Comparison of ENCODE assay signal across 12 mouse cellular contexts in the genomic region with DNA sequence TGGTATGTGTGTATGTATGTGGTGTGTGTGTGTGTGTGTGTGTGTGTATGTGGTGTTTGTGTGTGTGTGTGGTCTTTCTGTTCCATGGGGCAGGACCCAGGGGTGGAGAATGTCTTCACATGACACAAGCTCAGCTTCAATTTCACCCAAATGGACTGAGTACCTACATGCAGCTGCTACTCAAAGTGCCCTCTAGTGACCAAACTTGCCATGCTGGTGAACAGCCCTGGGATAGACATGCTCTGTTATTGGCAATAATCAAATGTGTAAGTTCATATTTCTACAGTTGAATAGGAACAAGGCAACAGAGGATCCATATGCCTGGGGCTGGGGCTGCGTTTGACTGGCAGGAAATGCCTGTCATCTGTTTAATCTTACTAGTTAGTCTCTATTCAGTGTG. TPM values are rescaled to one million over a fixed set of nuclear protein-coding genes. Genes with fewer than 3 reads are reported as not detected.
DNase-seq lines count a peak whose midpoint lies in the region; ATAC-seq and TF ChIP-seq lines count a peak whose summit lies in the region.
"Had no signal": no experiment of that assay in that cellular context is flagged by ENCODE, and none has a peak within 500 bp of the region (broad histone marks: within the 10 kb centered on the region; RNA-seq: fewer than 3 reads in every experiment).

No protein-coding gene starts in this region.

- no peak overlapping the region for H3K27ac ChIP-seq in hindbrain, postnatal 0 days
- no peak overlapping the region for H3K27ac ChIP-seq in hindbrain, embryonic 14.5 days
- H3K27ac ChIP-seq in liver, postnatal 0 days (ENCODE audit: low read depth): no peak overlapping the region
- H3K27ac ChIP-seq in liver, embryonic 12.5 days: no peak overlapping the region
- no peak overlapping the region for H3K27ac ChIP-seq in CH12.LX (ENCODE audit: insufficient read depth, low read depth)
- H3K27ac ChIP-seq: limb, embryonic 10.5 days had no signal

- no peaks in the 10 kb centered on the region for H3K36me3 ChIP-seq in hindbrain, postnatal 0 days (ENCODE audit: insufficient read depth, low read length)
- H3K36me3 ChIP-seq in hindbrain, embryonic 14.5 days (replicated peaks; ENCODE audit: control insufficient read depth, insufficient read depth): no peaks in the 10 kb centered on the region
- H3K36me3 ChIP-seq in liver, postnatal 0 days (replicated peaks; ENCODE audit: insufficient read depth, low read length): no peaks in the 10 kb centered on the region
- no peaks in the 10 kb centered on the region for H3K36me3 ChIP-seq in liver, embryonic 12.5 days
- H3K36me3 ChIP-seq in CH12.LX (replicated peaks in 1 of 2; ENCODE audit: control insufficient read depth in 1 of 2, insufficient read depth in 1 of 2, low read length in 1 of 2): no peaks in the 10 kb centered on the region
- H3K36me3 ChIP-seq: limb, embryonic 10.5 days had no signal

- H3K27me3 ChIP-seq in hindbrain, postnatal 0 days (ENCODE audit: insufficient read depth, low read length): no peaks in the 10 kb centered on the region
- no peaks in the 10 kb centered on the region for H3K27me3 ChIP-seq in hindbrain, embryonic 14.5 days (ENCODE audit: control insufficient read depth, insufficient read depth, low read length)
- H3K27me3 ChIP-seq in liver, postnatal 0 days (ENCODE audit: insufficient read depth, low read length): no peaks in the 10 kb centered on the region
- 0 out of 2 replicates have a peak, but pooled peaks cover 2% of the 10 kb centered on the region for H3K27me3 ChIP-seq in liver, embryonic 12.5 days (replicated peaks)
- H3K27me3 ChIP-seq in CH12.LX (replicated peaks): no peaks in the 10 kb centered on the region

- TF ChIP-seq POLR2A in CH12.LX (IDR thresholded peaks at IDR 0.05; ENCODE audit: low read depth, low read length): no peak

- in situ Hi-C loops in CH12.LX (cut with MboI; ENCODE audit: low pct_ligation_motif_present, low pct_unique_long_range_greater_than_20kb, low sequenced_read_pairs): no loop called here

- H3K9me3 ChIP-seq in hindbrain, postnatal 0 days (ENCODE audit: low read length): no peaks in the 10 kb centered on the region
- no peaks in the 10 kb centered on the region for H3K9me3 ChIP-seq in hindbrain, embryonic 14.5 days (ENCODE audit: control insufficient read depth, low read length)
- H3K9me3 ChIP-seq in liver, postnatal 0 days (ENCODE audit: low read length): no peaks in the 10 kb centered on the region
- no peaks in the 10 kb centered on the region for H3K9me3 ChIP-seq in liver, embryonic 12.5 days (replicated peaks)
- peaks cover 3% of the 10 kb centered on the region for H3K9me3 ChIP-seq in CH12.LX (replicated peaks; ENCODE audit: low read length)
- H3K9me3 ChIP-seq: limb, embryonic 10.5 days had no signal

- 52% methylated on average over 1 of the region's 1 CpGs for WGBS in hindbrain, postnatal 0 days
- 61% methylated on average over 1 of the region's 1 CpGs for WGBS in hindbrain, embryonic 14.5 days
- 47% methylated on average over 1 of the region's 1 CpGs for WGBS in liver, postnatal 0 days (ENCODE audit: insufficient replicate concordance)
- 38% methylated on average over 1 of the region's 1 CpGs for WGBS in liver, embryonic 12.5 days (ENCODE audit: insufficient replicate concordance)

- no peak overlapping the region for H3K4me3 ChIP-seq in hindbrain, postnatal 0 days (ENCODE audit: low read length)
- H3K4me3 ChIP-seq in hindbrain, embryonic 14.5 days (replicated peaks; ENCODE audit: low read length): no peak overlapping the region
- H3K4me3 ChIP-seq in liver, postnatal 0 days (ENCODE audit: low read depth, low read length): no peak overlapping the region
- H3K4me3 ChIP-seq in liver, embryonic 12.5 days: no peak overlapping the region
- H3K4me3 ChIP-seq in CH12.LX (replicated peaks in 1 of 3; ENCODE audit: low read depth in 2 of 3, low read length in 2 of 3, poor library complexity in 1 of 3): no peak overlapping the region
- H3K4me3 ChIP-seq: limb, embryonic 10.5 days had no signal

- ATAC-seq in hindbrain, postnatal 0 days: no peak
- ATAC-seq in hindbrain, embryonic 14.5 days (ENCODE audit: low FRiP score): no peak
- ATAC-seq in liver, postnatal 0 days: no peak
- ATAC-seq in liver, embryonic 12.5 days: no peak
- ATAC-seq: inflammation-experienced regulatory T-cells, adult 6 months had no signal

- TF ChIP-seq RAD21 in CH12.LX (IDR thresholded peaks at IDR 0.05; ENCODE audit: low read depth, low read length): no peak

- peak; percentile 19 for DNase-seq in hindbrain, postnatal 0 days (ENCODE audit: low spot score)
- no peak for DNase-seq in hindbrain, embryonic 14.5 days (ENCODE audit: low spot score)
- DNase-seq in liver, postnatal 0 days: no peak
- DNase-seq in 3T3-L1 (ENCODE audit: low read depth, low spot score): peak; percentile 20
- peak; percentile 11 for DNase-seq in CH12.LX (ENCODE audit: extremely low read depth)
- no peak for DNase-seq in ovary, postnatal 10 days (ENCODE audit: low spot score)
- DNase-seq: cerebellum, adult 11-12 months; heart, adult 11 months had no signal

- no peak for TF ChIP-seq EP300 in liver, postnatal 0 days (IDR thresholded peaks at IDR 0.05; ENCODE audit: low read depth)
- no peak for TF ChIP-seq EP300 in CH12.LX (IDR thresholded peaks at IDR 0.05; ENCODE audit: low read length)

- peak; percentile 50 for TF ChIP-seq CTCF in hindbrain, postnatal 0 days (IDR thresholded peaks at IDR 0.05; ENCODE audit: low read depth)
- peak; percentile 34 for TF ChIP-seq CTCF in liver, postnatal 0 days (IDR thresholded peaks at IDR 0.05; ENCODE audit: low read depth)
- TF ChIP-seq CTCF in CH12.LX (conservative IDR thresholded peaks at IDR 0.05 in 1 of 2, IDR thresholded peaks at IDR 0.05 in 1 of 2; ENCODE audit: low read depth in 2 of 2, low read length in 2 of 2): peak in 1 of 2 experiments; percentile 42; a peak in 2 of 4 replicates

- H3K4me2 ChIP-seq in hindbrain, postnatal 0 days (ENCODE audit: low read depth, low read length): no peak overlapping the region
- no peak overlapping the region for H3K4me2 ChIP-seq in hindbrain, embryonic 14.5 days (replicated peaks)
- no peak overlapping the region for H3K4me2 ChIP-seq in liver, postnatal 0 days (ENCODE audit: low read depth, low read length)
- H3K4me2 ChIP-seq in liver, embryonic 12.5 days: no peak overlapping the region
- no peak overlapping the region for H3K4me2 ChIP-seq in CH12.LX (ENCODE audit: insufficient read depth, low read depth, poor library complexity, severe bottlenecking)

- dilution Hi-C loops in CH12.LX (cut with MboI; ENCODE audit: extremely low pct_ligation_motif_present, extremely low pct_unique_long_range_greater_than_20kb, low sequenced_read_pairs): no loop called here

- no peaks in the 10 kb centered on the region for H3K79me2 ChIP-seq in CH12.LX (replicated peaks; ENCODE audit: control insufficient read depth, extremely low read depth, insufficient read depth, poor library complexity, severe bottlenecking)

- H3K9ac ChIP-seq in hindbrain, postnatal 0 days (replicated peaks; ENCODE audit: low read length): no peak overlapping the region
- no peak overlapping the region for H3K9ac ChIP-seq in hindbrain, embryonic 14.5 days
- H3K9ac ChIP-seq in liver, postnatal 0 days (replicated peaks): no peak overlapping the region
- no peak overlapping the region for H3K9ac ChIP-seq in liver, embryonic 12.5 days
- no peak overlapping the region for H3K9ac ChIP-seq in CH12.LX (ENCODE audit: insufficient read depth, low read depth)

- no peaks in the 10 kb centered on the region for H3K4me1 ChIP-seq in hindbrain, postnatal 0 days (ENCODE audit: insufficient read depth, low read length)
- H3K4me1 ChIP-seq in hindbrain, embryonic 14.5 days (replicated peaks; ENCODE audit: control insufficient read depth, insufficient read depth, low read length): peaks cover 14% of the 10 kb centered on the region; the same call in 1 of the 2 replicates
- no peaks in the 10 kb centered on the region for H3K4me1 ChIP-seq in liver, postnatal 0 days (ENCODE audit: insufficient read depth)
- H3K4me1 ChIP-seq in liver, embryonic 12.5 days: no peaks in the 10 kb centered on the region
- no peaks in the 10 kb centered on the region for H3K4me1 ChIP-seq in CH12.LX (ENCODE audit: control insufficient read depth in 1 of 2, insufficient read depth in 2 of 2)

TF ChIP-seq in CH12.LX, 34 proteins besides CTCF, POLR2A, EP300 and RAD21:
- TF ChIP-seq MAX (IDR thresholded peaks at IDR 0.05; ENCODE audit: low read length): no peak
- no peak for TF ChIP-seq ZC3H11A (IDR thresholded peaks at IDR 0.05; ENCODE audit: low read depth, low read length)
- TF ChIP-seq ETS1 (conservative IDR thresholded peaks at IDR 0.05; ENCODE audit: low read depth, low read length): no peak
- peak; percentile 23; the same call in 1 of the 2 replicates for TF ChIP-seq SMC3 (IDR thresholded peaks at IDR 0.05; ENCODE audit: low read depth, low read length)
TF ChIP-seq in CH12.LX: peak in this region for 1.

RNA-seq across cellular contexts. Expression of a gene that starts 50.7 kb away (rescaled TPM):
- not detected in 2 replicates for total RNA-seq in hindbrain, postnatal 0 days (2014; rRNA removed)
- not detected in 2 replicates for polyA plus RNA-seq in hindbrain, postnatal 0 days (2015; fragmentation: Nextera tagmentation; extraction: Ambion mirVana)
- not detected in 2 replicates for polyA plus RNA-seq in hindbrain, embryonic 14.5 days (2014; fragmentation: Nextera tagmentation; extraction: Ambion mirVana)
- polyA plus RNA-seq in liver, postnatal 0 days (2015; fragmentation: Nextera tagmentation; extraction: Ambion mirVana): 0.06 TPM in 1 of 2 replicates, not detected in the other
- polyA plus RNA-seq in liver, embryonic 12.5 days (2016; fragmentation: Nextera tagmentation; extraction: Ambion mirVana): not detected in 2 replicates
- not detected in 2 replicates for total RNA-seq in CH12.LX (2012; rRNA removed)
- not detected in 2 replicates for total RNA-seq in CH12.LX (2014; rRNA removed)
- polyA plus RNA-seq in CH12.LX (2012; ENCODE audit: insufficient read length, low read depth): not detected in 2 replicates
- polyA plus RNA-seq: heart, postnatal 0 days; inflammation-experienced regulatory T-cells, adult 6 months; limb, embryonic 10.5 days had no signal

Comparison
In these comparisons a context has a peak if more than half of its experiments do, and no peak if none do; other contexts are left out.
1. DNase-seq: peak in hindbrain, postnatal 0 days (single experiment), 3T3-L1 (single experiment) and CH12.LX (single experiment); none in hindbrain, embryonic 14.5 days (single experiment), liver, postnatal 0 days (single experiment) and ovary, postnatal 10 days (single experiment).